Mouse (Mus musculus) CD4-positive, CD25-positive, alpha-beta regulatory T cell, adult 4 months (primary cell): ENCODE data around the gene Grb14. TPM values are rescaled to one million over a fixed set of nuclear protein-coding genes. Genes with fewer than 3 reads are reported as not detected.

ENCODE experiments used
- ATAC-seq: one replicate; pipeline ENCODE4 v1.8.0; 2017
- polyA plus RNA-seq, 2 experiments: library from polyadenylated mRNA; unstranded; fragments of 100-300 nt; shearing (Covaris generic); gene quantifications; one replicate each; pipeline ENCODE4 v1.2.1; 2017

Grb14 gene
- polyA plus RNA-seq, 2 experiments from 2014 or later, result not detected

GRCm38 (mm10) chr2:64973819-64974441 is 50.9 kb downstream of the Grb14 start:
- ATAC-seq, result no peak

- no peak for ATAC-seq
Observed at GRCm38 (mm10) chr2:64973125-64973524, 51.7 kb downstream of the Grb14 start.

- ATAC-seq, result no peak
Observed at GRCm38 (mm10) chr2:64971828-64972227, 53.0 kb downstream of the Grb14 start.

- ATAC-seq, result no peak
Observed at GRCm38 (mm10) chr2:64970992-64971391, 53.8 kb downstream of the Grb14 start.

GRCm38 (mm10) chr2:64966893-64967444 is 57.8 kb downstream of the Grb14 start:
- no peak for ATAC-seq

- no peak for ATAC-seq
Observed at GRCm38 (mm10) chr2:64966323-64966722, 58.5 kb downstream of the Grb14 start.

- ATAC-seq, result no peak
Observed at GRCm38 (mm10) chr2:64965227-64965864, 59.4 kb downstream of the Grb14 start.

- ATAC-seq, result no peak
Observed at GRCm38 (mm10) chr2:64962196-64962595, 62.6 kb downstream of the Grb14 start.

- ATAC-seq, result no peak
Observed at GRCm38 (mm10) chr2:64961381-64961780, 63.4 kb downstream of the Grb14 start.

- ATAC-seq, result no peak
Observed at GRCm38 (mm10) chr2:64959657-64960056, 65.1 kb downstream of the Grb14 start.

GRCm38 (mm10) chr2:64955441-64955840 is 69.3 kb downstream of the Grb14 start:
- no peak for ATAC-seq

GRCm38 (mm10) chr2:64949210-64949609 is 75.6 kb downstream of the Grb14 start:
- ATAC-seq, result no peak

- no peak for ATAC-seq
Observed at GRCm38 (mm10) chr2:64948418-64949169, 76.2 kb downstream of the Grb14 start.

- ATAC-seq, result no peak
Observed at GRCm38 (mm10) chr2:64947484-64947883, 77.3 kb downstream of the Grb14 start.

- no peak for ATAC-seq
Observed at GRCm38 (mm10) chr2:64920879-64921278, 103.9 kb downstream of the Grb14 start.

- no peak for ATAC-seq
Observed at GRCm38 (mm10) chr2:64915448-64915847, 109.3 kb downstream of the Grb14 start.

GRCm38 (mm10) chr2:64904877-64905276 is 119.9 kb downstream of the Grb14 start:
- no peak for ATAC-seq

GRCm38 (mm10) chr2:64897844-64898243 is 126.9 kb downstream of the Grb14 start:
- ATAC-seq, result no peak

GRCm38 (mm10) chr2:64893233-64893632 is 131.6 kb downstream of the Grb14 start:
- no peak for ATAC-seq

GRCm38 (mm10) chr2:64887098-64887757 is 137.6 kb downstream of the Grb14 start:
- ATAC-seq, result no peak

- ATAC-seq, result no peak
Observed at GRCm38 (mm10) chr2:64885696-64886095, 139.1 kb downstream of the Grb14 start.

- ATAC-seq, result no peak
Observed at GRCm38 (mm10) chr2:64878275-64878674, 146.5 kb downstream of the Grb14 start.
